Mouse (Mus musculus) mouse embryonic stem cell (cell line): Measurements from ENCODE around the gene Il18bp.

ENCODE experiments used
- in situ Hi-C, 2 experiments: fragments of 300-500 bp; cut with MboI; formaldehyde crosslinking; loops; 1 replicate in 1 of 2; 3 replicates in 1 of 2; pipeline ENCODE4 v1.14.3; 2019 to 2020; ENCODE audit warnings: low sequenced_read_pairs in 2 of 2, low pct_unique_long_range_greater_than_20kb in 1 of 2, mixed read lengths in 1 of 2; ENCODE audit not compliant: unreplicated experiment in 1 of 2

Gene Il18bp

GRCm38 (mm10) chr7:101965606-101966005, 52.9 kb downstream of the Il18bp start:
- in situ Hi-C loops, result no loop called here
